Mouse (Mus musculus) T-cell, adult 2 months (primary cell): ENCODE measurements around the gene Pdcl2.

Source experiments
- DNase-seq: peaks from one replicate; pipeline ENCODE4 v3.0.0; 2022; ENCODE audit warnings: low spot score

Gene Pdcl2

GRCm38 (mm10) chr5:76330953-76331352 is at the start of gene Pdcl2:
TSS of gene Pdcl2 (minus strand) at chr5:76331156.
- no peak for DNase-seq

DNA sequence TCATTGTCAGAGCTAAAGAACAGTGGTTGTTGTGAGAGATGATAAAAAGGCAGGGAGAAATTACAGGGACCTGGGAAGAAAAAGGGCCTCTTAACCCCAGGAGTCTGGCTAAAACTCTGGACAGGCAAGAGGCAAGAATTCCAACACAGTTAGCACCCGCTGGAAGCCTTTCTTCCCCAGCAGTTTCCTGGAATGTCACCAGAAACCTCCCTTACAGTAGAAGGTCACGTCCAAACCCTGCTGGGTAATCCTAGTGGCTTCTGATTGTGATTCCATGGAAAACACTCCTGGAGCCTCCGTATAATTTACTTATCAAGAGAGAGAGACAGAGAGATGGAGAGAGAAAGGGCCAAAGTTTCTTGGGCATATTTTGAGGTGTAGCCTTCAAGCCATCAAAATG is 48.3 kb upstream of the Pdcl2 start:
- DNase-seq: no peak

DNA sequence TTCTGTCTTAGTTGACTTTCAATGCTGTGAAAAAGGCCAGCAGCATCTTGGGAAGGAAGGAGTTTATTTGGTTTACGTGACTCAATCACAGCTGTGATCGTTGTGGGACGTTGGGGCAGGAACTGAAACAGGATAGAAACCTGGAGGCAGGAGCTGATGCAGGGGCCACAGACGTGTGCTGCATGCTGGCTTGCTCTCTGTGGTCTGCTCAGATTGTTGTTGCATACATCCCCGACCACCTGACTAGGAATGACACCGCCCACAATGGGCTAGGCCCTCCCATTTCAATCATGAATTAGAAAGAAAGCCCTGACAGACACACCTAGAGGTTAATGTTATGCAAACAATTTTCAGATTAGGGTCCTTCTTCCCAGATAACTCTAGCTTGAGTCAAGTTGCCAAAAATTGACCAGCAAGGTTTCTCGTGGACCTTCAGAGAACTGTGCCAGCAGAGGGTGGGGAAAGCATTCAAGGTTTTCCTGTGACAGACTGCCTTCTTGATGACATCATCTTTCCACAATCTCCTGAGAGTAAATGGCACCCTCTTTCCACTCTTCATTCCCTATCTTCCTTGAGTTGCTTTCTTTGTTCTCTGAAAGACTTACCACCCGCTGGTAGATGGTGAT is 38.4 kb upstream of the Pdcl2 start:
- DNase-seq: no peak

- no peak for DNase-seq
Measured at GRCm38 (mm10) chr5:76365406-76365805, 34.5 kb upstream of the Pdcl2 start.

GRCm38 (mm10) chr5:76363453-76364104 is 32.6 kb upstream of the Pdcl2 start, which contains the start of gene Nmu:
TSS of gene Nmu (minus strand) at chr5:76363788.
- no peak for DNase-seq

DNA sequence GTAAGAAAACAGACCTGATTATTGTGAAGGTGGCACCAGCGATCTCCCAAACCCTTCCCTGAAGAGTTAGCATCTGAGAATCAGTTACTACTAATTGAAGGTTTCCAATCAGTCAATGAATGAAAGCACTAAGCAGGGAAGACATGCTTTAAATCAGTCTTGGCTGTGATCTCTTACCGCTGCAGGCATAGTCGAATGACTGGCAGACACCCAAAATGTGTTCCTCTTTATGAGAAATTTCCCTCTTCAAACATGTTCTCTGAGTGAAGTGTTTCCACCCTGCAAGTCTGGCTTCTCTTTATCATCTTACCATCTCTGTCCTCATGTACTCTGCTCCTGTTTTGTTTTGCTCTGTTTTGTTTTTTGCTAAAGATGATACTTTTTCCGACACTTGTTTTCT is 29.8 kb upstream of the Pdcl2 start:
- no peak for DNase-seq

- no peak for DNase-seq
Measured at GRCm38 (mm10) chr5:76360057-76360456, 29.1 kb upstream of the Pdcl2 start.

GRCm38 (mm10) chr5:76351953-76352611 is 21.1 kb upstream of the Pdcl2 start:
- DNase-seq: no peak

- no peak for DNase-seq
Measured at GRCm38 (mm10) chr5:76351537-76351936, 20.6 kb upstream of the Pdcl2 start.

DNA sequence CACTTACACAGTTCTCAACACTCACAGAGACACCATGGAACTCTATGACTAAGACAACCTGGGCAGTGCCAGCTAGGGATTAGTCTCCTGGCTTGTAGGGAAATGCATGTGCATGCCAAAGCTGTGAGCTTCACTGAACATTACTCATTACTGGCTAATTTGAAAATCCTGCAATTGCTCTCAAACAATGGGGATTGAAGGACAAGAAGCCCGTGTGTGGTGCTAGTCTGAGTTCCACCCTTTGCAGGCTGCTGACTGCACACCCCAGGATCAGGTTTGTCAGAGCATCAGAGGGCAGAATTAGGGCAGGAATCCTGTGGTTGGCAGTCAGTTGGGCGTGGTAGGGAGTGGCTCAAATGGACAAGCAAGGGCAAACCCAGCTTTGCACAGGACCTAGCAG is 15.2 kb upstream of the Pdcl2 start:
- DNase-seq: no peak

DNA sequence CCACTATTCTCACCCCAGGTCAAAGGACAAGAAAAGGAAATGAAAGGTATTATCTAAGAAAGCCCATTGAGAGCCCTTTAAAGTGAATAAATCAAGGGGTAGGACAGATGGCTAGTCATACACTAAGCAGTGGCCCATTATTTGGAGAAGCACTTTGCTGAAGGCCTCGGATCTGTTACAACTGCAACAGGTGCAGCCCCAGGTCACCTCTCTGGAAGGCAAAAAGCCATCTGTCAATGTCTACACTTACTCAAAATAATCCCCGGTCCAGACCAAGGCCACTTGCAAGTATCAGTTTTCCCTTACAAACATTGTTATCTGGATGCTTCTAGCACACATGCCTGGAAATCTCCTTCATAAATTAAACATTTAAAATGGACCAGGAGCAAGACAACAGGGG is 10.0 kb upstream of the Pdcl2 start:
- no peak for DNase-seq

DNA sequence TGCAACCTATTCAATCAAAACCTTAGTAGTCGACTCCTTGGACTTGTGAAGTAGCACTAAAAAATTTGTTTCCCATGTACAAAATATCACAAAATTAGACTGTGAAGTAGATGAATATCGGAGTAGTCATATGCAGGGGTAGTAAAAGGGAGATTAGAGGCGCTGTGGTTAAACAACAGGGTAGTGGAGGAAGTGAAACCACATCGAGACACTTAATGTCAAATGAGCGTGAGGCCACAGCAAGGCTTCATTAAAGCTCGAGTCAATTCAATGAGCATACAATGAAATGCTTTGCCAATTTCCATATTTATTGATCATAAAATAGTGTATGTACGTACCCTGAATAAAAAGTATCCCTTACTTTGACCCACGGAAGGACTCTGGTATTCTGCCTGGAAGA is 6.1 kb upstream of the Pdcl2 start:
- DNase-seq: no peak

DNA sequence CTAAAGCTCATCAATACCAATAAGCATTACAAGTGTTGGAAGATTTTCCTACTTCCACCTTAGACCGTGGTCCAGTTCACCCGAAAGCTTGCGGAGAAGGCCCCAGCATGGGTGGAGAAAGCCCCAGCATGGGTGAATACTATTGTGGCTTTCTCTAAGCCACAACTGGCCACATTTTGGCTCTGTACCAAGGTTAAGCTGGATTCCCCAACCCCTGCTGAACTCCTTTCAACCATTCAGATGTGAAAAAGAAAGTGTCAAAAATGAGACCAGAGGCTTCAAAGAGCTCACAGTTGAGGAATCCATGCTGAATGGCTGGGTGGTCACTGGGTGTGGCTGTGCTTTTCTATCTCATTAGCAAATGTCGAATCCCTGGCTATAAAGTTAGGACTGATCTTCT is 2.9 kb upstream of the Pdcl2 start:
- DNase-seq: no peak

DNA sequence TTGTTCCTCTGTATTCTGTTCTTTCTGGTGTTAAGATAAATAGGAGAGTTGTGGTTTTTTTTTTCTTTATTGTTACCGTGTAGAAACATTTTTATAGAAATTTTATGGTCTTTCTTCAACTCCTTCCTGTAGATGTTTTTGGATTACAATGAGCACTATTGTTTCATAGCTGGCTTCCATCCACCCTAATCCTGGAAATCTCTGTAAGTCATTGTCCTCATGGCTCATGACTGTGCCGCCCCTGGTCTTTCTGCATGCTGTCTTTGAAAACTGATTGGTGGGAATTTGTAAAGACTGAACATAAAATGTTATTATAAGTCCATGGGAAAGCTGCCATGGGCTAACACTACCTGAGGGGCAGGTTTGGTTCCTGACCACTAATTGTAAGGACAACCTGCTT is 3.7 kb downstream of the Pdcl2 start:
- DNase-seq: no peak

DNA sequence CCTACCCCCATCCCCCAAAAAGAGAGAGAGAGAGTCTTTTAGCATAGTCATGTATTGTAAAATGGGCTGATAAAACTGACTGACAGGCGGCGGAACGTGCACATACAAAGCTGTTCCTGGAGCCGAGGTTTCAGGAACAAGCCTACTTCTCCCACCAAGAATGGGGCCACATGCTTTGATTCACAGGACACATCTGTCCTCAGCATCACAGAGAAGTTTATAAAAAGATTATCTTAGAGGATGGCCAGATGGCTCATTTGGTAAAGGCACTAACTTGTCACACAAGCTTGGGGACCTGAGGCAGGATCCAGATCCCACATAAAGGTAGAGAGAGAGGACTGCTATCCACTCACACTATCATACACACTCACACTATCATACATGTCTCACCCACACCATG is 5.8 kb downstream of the Pdcl2 start:
- DNase-seq: no peak

- no peak for DNase-seq
Measured at GRCm38 (mm10) chr5:76321249-76322196, 9.4 kb downstream of the Pdcl2 start.

DNA sequence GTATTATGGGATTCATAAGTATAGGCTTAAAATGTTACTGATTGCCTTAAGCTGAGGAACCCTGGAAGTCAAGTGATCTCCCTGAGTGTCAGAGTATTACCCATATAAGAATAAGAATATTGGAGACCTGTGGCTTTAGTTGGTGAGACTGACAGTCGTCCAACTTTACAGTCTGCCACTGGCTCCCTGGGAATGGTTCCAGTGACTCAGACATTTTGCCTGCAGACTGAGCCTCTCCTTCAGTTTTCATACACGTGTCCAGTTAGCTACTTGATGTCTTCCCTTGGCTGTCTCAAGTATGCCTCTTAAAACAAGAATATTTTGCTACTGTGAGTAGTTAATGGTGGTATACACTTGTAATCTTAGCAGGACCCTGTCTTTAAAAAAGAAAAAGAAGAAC is 22.8 kb downstream of the Pdcl2 start:
- no peak for DNase-seq

- no peak for DNase-seq
Measured at GRCm38 (mm10) chr5:76306261-76306660, 24.7 kb downstream of the Pdcl2 start.

DNA sequence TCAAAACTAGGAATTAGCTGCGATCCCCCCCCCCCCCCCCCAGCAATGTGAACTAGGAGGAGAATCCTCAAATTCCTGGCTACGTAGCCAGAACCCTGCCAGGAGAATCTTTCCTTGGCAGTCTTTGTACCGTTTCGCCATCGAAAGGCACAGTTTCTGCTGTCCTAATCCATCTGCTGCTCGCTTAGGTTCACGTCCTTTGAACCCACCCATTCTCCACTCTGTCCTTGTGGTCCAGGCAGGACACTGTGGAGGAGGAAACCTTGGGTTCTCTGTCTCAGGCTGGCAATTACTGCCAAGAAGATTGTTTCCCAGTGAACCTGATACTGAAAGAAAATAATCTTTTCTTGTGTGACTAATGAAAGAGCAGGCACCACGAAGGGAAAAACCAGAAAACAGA is 25.3 kb downstream of the Pdcl2 start:
- DNase-seq: no peak

DNA sequence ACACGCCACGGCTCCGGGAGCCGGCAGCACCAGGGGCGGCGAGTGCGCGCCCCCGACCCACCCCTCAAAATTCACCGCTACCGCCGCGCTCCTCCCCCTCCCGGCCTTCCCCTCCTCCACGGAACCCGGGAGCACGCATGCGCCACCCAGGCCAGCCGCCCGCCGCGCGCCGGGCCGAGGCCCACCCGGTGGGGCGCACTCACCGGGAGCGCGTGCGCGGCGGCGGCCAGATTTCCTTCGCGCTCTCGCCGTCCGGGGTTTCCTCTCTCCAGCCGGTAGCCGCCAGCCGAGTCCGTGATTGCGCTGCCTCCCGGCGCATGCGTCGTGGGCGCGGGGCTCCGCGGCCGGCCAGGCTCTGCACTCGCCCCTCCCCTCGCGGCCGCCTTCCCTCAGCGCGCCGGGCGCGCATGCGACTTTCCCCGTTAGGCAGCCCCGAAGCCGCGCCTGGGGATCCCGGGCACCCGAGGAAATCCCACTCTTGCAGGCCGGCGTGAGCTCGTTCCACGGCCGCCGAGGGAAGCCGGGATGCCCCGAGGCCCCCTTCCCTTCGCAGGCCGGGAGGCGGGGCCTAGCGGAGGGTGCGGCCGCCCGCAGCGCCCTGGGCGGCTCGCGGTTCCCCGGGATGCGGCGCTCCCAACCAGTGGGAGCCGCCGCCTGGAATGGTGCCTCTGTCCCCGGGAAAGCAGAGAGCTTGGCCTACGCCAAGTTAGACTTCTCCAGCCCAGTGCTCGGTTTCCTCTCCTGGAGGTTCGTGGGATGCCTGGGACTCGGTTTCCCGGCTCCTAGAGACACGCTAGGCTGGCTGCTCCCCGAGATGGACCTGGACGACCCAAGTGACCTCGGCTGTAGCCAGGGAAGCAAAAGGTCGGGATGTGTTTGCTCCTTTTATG is 26.3 kb downstream of the Pdcl2 start, which contains the start of gene Clock:
Gene Clock (minus strand): TSS at position 341 of the 890 bp plus-strand sequence.
- DNase-seq: peak; percentile 79

DNA sequence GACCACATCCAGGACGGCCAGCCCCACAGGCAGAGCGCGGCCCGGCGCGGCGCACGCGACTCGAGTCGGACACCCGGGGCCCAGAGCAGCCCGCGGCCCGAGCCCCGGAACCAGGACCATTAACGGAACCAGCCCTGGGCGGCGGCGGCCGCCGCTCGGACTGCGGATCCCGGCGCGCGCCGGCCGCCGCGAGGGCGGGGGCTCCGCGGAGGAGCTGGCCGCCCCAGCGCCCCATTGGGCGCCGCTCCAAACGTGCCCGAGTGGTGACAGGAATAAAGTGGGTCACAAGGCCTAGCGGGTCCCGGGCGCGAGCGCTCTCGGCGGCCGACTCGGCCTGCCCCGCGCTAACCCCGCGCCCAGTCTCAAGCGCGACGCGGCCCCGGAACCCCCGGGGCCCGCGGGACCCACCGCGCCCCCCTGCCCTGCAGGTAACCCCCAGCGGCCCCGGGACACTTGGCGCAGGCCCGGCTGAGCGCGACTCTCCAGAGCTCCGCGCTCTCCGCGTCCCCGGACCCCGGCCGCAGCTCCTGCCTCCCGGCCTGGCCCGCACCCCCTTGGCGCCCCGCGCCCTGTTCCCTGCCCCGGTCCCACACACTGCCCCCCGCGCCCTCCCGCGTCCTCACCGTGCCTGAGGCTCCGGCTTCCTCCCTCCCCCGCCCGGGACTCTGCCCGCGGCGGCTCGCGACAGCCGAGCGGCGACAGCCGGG is 27.1 kb downstream of the Pdcl2 start:
- DNase-seq: peak; percentile 57
